Mouse (Mus musculus): Measurements from ENCODE around the gene Daglb.

DNA sequence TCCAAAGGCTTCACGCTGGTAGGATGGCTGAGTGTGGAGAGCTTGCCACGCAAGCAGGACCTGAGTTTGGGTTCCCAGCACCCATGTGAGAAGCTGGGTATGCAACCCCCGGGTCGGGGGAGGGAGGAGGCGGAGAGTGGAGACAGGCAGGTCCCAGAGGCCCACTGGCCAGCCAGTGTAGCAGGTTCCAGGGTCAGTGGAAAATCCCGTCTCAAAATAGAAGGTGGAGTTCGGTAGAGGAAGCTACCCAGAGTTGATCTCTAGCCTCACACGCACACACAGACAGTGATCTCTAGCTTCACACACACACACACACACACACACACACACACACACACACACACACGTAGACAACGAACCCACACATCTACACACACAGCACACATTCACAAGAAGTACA, 28.8 kb downstream of the Daglb start:
- no peak for TF ChIP-seq POLR2A (IDR thresholded peaks at IDR 0.05; ENCODE audit: extremely low read depth, insufficient read depth, low read length)
- TF ChIP-seq CTCF (IDR thresholded peaks at IDR 0.05; ENCODE audit: low read depth, low read length), result no peak

Measured in liver, adult 2 months (tissue).